32 mouse cellular contexts compared by ENCODE assay signal in genomic region chr10:58227798-58228197, GRCm38 (mm10). TPM values are rescaled to one million over a fixed set of nuclear protein-coding genes. Genes with fewer than 3 reads are reported as not detected.
A peak's percentile ranks its signal among the peaks of the same experiment; 100 is the strongest.
DNase-seq lines count a peak whose midpoint lies in the region; TF ChIP-seq lines count a peak whose summit lies in the region.
"Not testable (repeated sequence)": the region's sequence is repeated elsewhere in the genome, so short reads cannot be mapped to it uniquely, and the experiment has no call there.
"Had no signal": no experiment of that assay in that cellular context is flagged by ENCODE, and none has a peak within 500 bp of the region (broad histone marks: within the 10 kb centered on the region; RNA-seq: fewer than 3 reads in every experiment).

No protein-coding gene starts in this region.

- H3K4me1 ChIP-seq in lung, adult 2 months (ENCODE audit: control insufficient read depth, insufficient read depth, low read length); thymus, adult 2 months (replicated peaks; ENCODE audit: control insufficient read depth, insufficient read depth, low read length): not testable (repeated sequence)

- TF ChIP-seq CTCF in lung, adult 2 months (IDR thresholded peaks at IDR 0.05; ENCODE audit: insufficient read depth, low read length); thymus, adult 2 months (IDR thresholded peaks at IDR 0.05; ENCODE audit: borderline replicate concordance, control insufficient read depth, extremely low read depth, insufficient read depth, low read length, poor library complexity): not testable (repeated sequence)

- intact Hi-C loops in heart, postnatal 25 days (cut with DNase I): not testable (repeated sequence)

- H3K27ac ChIP-seq in thymus, adult 2 months (ENCODE audit: control insufficient read depth, insufficient read depth, low read length): not testable (repeated sequence)

- WGBS in lung, adult 2 months: 88% methylated on average over 3 of the region's 6 CpGs
- WGBS in thymus, adult 2 months: 90% methylated on average over 3 of the region's 6 CpGs

- not testable (repeated sequence) for H3K36me3 ChIP-seq in thymus, adult 2 months (ENCODE audit: control insufficient read depth, insufficient read depth, low read length)

- TF ChIP-seq POLR2A in lung, adult 2 months (IDR thresholded peaks at IDR 0.05; ENCODE audit: borderline replicate concordance, extremely low read depth, low read depth, low read length); thymus, adult 2 months (IDR thresholded peaks at IDR 0.05; ENCODE audit: control insufficient read depth, extremely low read depth, insufficient read depth, low read length, poor library complexity): not testable (repeated sequence)

- not testable (repeated sequence) for H3K27me3 ChIP-seq in thymus, adult 2 months (ENCODE audit: control insufficient read depth, insufficient read depth, low read length)

- DNase-seq in adrenal gland, adult 2 months: peak; percentile 25
- DNase-seq in cerebellum, adult 9-11 months: peak; percentile 43
- peak; percentile 59 for DNase-seq in heart, postnatal 25 days (ENCODE audit: low spot score)
- DNase-seq in lung, adult 2 months: peak; percentile 43
- DNase-seq in ovary, adult 18-20 months (ENCODE audit: low spot score): peak; percentile 65
- DNase-seq in spleen, postnatal 4 days (ENCODE audit: low spot score in 2 of 2): peak; percentile 55 to 85
- DNase-seq in thymus, adult 2 months: peak; percentile 35

- not testable (repeated sequence) for H3K4me3 ChIP-seq in lung, adult 2 months (replicated peaks; ENCODE audit: extremely low read depth, low read depth, low read length); thymus, adult 2 months (ENCODE audit: control insufficient read depth, insufficient read depth, low read length)

RNA-seq across cellular contexts. Expression of gene AW822073, which starts 3.1 kb away (rescaled TPM):
- not detected for total RNA-seq in adrenal gland, adult 2 months (2021)
- not detected in 2 replicates for polyA plus RNA-seq in adrenal gland, adult 2 months (2012; rRNA removed)
- total RNA-seq in heart, postnatal 25 days (2021): not detected
- not detected in 2 replicates for polyA plus RNA-seq in lung, adult 2 months (2012; rRNA removed)
- not detected in 2 replicates for polyA plus RNA-seq in thymus, adult 2 months (2012; rRNA removed)
- total RNA-seq: adrenal gland, adult 8-10 months; adrenal gland, postnatal 25 days; CH12.LX; gastrocnemius, adult 8-10 months; gastrocnemius, postnatal 25 days; heart, adult 8-10 months; heart, postnatal 36 days; hindbrain, postnatal 0 days had no signal
- polyA plus RNA-seq: brain, embryonic 14.5 days; cerebellum, adult 2 months; cortical plate, adult 2 months; embryonic facial prominence, embryonic 10.5 days; embryonic facial prominence, embryonic 13.5 days; erythroblast, embryonic 14.5 days; forebrain, embryonic 12.5 days; forebrain, embryonic 15.5 days; G1E; gonadal fat pad, adult 2 months; heart, embryonic 11.5 days; heart, embryonic 14.5 days; heart, postnatal 0 days; hindbrain, embryonic 11.5 days; hindbrain, embryonic 14.5 days; hindbrain, postnatal 0 days; inflammation-experienced regulatory T-cells, adult 6 months; Patski had no signal

RNA-seq across cellular contexts. Expression of gene Duxf3, which starts 4.7 kb away (rescaled TPM):
- total RNA-seq in adrenal gland, adult 2 months (2021): not detected
- not detected in 2 replicates for polyA plus RNA-seq in adrenal gland, adult 2 months (2012; rRNA removed)
- total RNA-seq in heart, postnatal 25 days (2021): not detected
- not detected in 2 replicates for polyA plus RNA-seq in lung, adult 2 months (2012; rRNA removed)
- not detected in 2 replicates for polyA plus RNA-seq in thymus, adult 2 months (2012; rRNA removed)
- total RNA-seq: adrenal gland, adult 8-10 months; adrenal gland, postnatal 25 days; gastrocnemius, adult 8-10 months; gastrocnemius, postnatal 25 days; heart, adult 8-10 months; heart, postnatal 36 days; hindbrain, postnatal 0 days had no signal
- polyA plus RNA-seq: brain, embryonic 14.5 days; cerebellum, adult 2 months; embryonic facial prominence, embryonic 10.5 days; embryonic facial prominence, embryonic 13.5 days; erythroblast, embryonic 14.5 days; forebrain, embryonic 12.5 days; forebrain, embryonic 15.5 days; G1E; gonadal fat pad, adult 2 months; heart, embryonic 11.5 days; heart, embryonic 14.5 days; heart, postnatal 0 days; hindbrain, embryonic 11.5 days; hindbrain, embryonic 14.5 days; hindbrain, postnatal 0 days; inflammation-experienced regulatory T-cells, adult 6 months; Patski had no signal

RNA-seq across cellular contexts. Expression of gene Gm4981, which starts 8.7 kb away (rescaled TPM):
- total RNA-seq in adrenal gland, adult 2 months (2021): not detected
- polyA plus RNA-seq in adrenal gland, adult 2 months (2012; rRNA removed): not detected in 2 replicates
- total RNA-seq in heart, postnatal 25 days (2021): not detected
- 0.06 TPM in 1 of 2 replicates, not detected in the other for polyA plus RNA-seq in lung, adult 2 months (2012; rRNA removed)
- polyA plus RNA-seq in thymus, adult 2 months (2012; rRNA removed): not detected in 2 replicates
- total RNA-seq: adrenal gland, adult 8-10 months; adrenal gland, postnatal 25 days; CH12.LX; G1E; gastrocnemius, adult 8-10 months; gastrocnemius, postnatal 25 days; heart, adult 8-10 months; heart, postnatal 36 days; hindbrain, postnatal 0 days had no signal
- polyA plus RNA-seq: brain, embryonic 14.5 days; cerebellum, adult 2 months; embryonic facial prominence, embryonic 10.5 days; embryonic facial prominence, embryonic 13.5 days; erythroblast, embryonic 14.5 days; forebrain, embryonic 12.5 days; forebrain, embryonic 15.5 days; G1E; gonadal fat pad, adult 2 months; heart, embryonic 11.5 days; heart, embryonic 14.5 days; heart, postnatal 0 days; hindbrain, embryonic 11.5 days; hindbrain, embryonic 14.5 days; hindbrain, postnatal 0 days; inflammation-experienced regulatory T-cells, adult 6 months; Patski had no signal

RNA-seq across cellular contexts. Expression of gene Gcc2, which starts 27.5 kb away (rescaled TPM):
- 10 to 100 TPM; 32.8 to 46.7 TPM for total RNA-seq in adrenal gland, adult 2 months (2021)
- polyA plus RNA-seq in adrenal gland, adult 2 months (2012; rRNA removed): 1.2 and 2.2 TPM in 2 replicates
- 10 to 100 TPM; 28.5 to 33.6 TPM for total RNA-seq in heart, postnatal 25 days (2021)
- polyA plus RNA-seq in lung, adult 2 months (2012; rRNA removed): 11.2 and 20.8 TPM in 2 replicates
- 10.3 and 11.7 TPM in 2 replicates for polyA plus RNA-seq in thymus, adult 2 months (2012; rRNA removed)
